Mouse (Mus musculus): ENCODE data around the gene Irak3.

The Irak3 gene

DNA sequence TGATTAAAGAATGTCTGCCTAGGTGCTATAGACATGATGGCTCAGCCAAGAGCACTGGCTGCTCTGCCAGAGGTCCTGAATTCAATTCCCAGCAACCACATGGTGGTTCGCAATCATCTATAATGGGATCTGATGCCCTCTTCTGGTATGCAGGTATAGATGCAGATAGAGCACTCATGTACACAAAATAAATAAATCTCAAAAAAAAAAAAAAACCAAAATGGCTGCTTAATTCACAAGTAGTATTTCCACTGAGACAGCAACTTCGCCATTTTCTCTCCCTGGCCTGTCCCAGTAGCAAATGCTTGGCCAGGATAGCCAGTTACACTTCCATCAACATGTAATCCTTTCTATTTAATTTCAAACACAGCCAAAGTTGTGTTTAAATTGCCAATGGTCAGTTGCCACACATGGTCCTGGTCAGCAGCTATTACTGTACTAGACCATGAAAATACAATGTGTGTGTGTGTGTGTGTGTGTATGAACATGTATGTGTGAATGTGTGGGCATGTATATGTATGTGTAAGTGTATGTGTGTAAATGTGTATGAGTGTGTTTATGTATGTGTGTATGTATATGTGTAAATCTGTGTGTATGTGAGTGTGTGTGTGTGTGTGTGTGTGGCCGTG is 90.1 kb downstream of the Irak3 start:
- in situ Hi-C loops (cut with MboI, MseI) = loop anchor here (10.0 to 25.0 kb wide), 2 partner anchors 93 to 875 kb away; partner anchors contain the start of genes Cand1, Irak3 and Tmbim4

DNA sequence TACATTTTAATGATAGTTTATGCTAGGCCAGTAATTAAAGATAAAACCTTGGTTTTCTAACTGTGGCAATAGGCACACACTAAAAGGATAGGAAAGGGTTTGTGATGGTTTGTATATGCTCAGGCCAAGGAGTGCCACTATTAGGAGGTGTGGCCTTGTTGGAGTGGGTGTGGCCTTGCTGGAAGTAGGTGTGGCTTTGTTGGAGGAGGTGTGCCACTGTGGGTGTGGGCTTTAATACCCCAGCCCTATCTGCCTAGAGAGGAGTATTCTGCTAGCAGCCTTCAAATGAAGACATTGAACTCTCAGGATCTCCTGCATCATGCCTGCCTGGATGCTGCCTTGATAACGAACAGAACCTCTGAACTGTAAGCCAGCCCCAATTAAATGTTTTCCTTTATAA is 101.1 kb downstream of the Irak3 start:
- in situ Hi-C loops (cut with MboI, MseI) = loop anchor here (25.0 kb wide), 1 partner anchor 864 kb away; the partner anchor contains the start of gene Cand1

GRCm38 (mm10) chr10:120097564-120097963 is 104.4 kb downstream of the Irak3 start:
- in situ Hi-C loops (cut with MboI, MseI) = no loop called here

DNA sequence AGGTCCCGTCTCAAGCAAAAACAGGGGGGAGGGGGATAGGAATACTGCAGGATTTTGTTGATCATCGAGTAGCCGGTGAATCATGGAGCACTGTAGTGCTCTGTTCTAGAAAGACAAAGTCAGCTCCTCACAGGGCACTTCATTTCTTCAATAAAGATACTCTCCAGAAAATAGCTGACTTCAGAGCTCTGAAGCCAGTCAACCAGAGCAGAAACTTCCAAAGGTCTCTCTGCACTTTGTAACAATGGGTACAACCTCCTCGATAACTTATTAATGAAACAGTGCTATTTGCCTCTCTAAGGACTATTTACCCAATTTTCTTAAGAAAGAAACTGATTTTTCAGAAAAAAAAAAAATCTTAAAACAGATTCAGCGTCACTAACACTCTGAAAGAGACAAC is 106.2 kb downstream of the Irak3 start:
- in situ Hi-C loops (cut with MboI, MseI) = no loop called here

- in situ Hi-C loops (cut with MboI, MseI) = no loop called here
Observed at GRCm38 (mm10) chr10:120095136-120095535, 106.8 kb downstream of the Irak3 start.

- in situ Hi-C loops (cut with MboI, MseI) = no loop called here
Observed at GRCm38 (mm10) chr10:120092548-120092947, 109.4 kb downstream of the Irak3 start.
